22 mouse cellular contexts compared by ENCODE assay signal in genomic region chr5:12872888-12873287, GRCm38 (mm10).
DNase-seq lines count a peak whose midpoint lies in the region; ATAC-seq and TF ChIP-seq lines count a peak whose summit lies in the region.
"Had no signal": no experiment of that assay in that cellular context is flagged by ENCODE, and none has a peak within 500 bp of the region (broad histone marks: within the 10 kb centered on the region; RNA-seq: fewer than 3 reads in every experiment).

No protein-coding gene starts in this region.

- H3K36me3 ChIP-seq in embryonic facial prominence, embryonic 14.5 days (ENCODE audit: control insufficient read depth, insufficient read depth, low read length): no peaks in the 10 kb centered on the region
- no peaks in the 10 kb centered on the region for H3K36me3 ChIP-seq in embryonic facial prominence, embryonic 10.5 days (replicated peaks)
- no peaks in the 10 kb centered on the region for H3K36me3 ChIP-seq in ES-Bruce4 (ENCODE audit: control insufficient read depth, insufficient read depth, low read length, poor library complexity, severe bottlenecking)
- no peaks in the 10 kb centered on the region for H3K36me3 ChIP-seq in ES-E14 (ENCODE audit: control insufficient read depth, insufficient read depth, low read length, poor library complexity, severe bottlenecking)
- H3K36me3 ChIP-seq: embryonic facial prominence, embryonic 13.5 days; forebrain, embryonic 15.5 days had no signal

- H3K27ac ChIP-seq in embryonic facial prominence, embryonic 14.5 days (replicated peaks; ENCODE audit: low read depth, low read length): no peak overlapping the region
- no peak overlapping the region for H3K27ac ChIP-seq in embryonic facial prominence, embryonic 10.5 days (replicated peaks)
- H3K27ac ChIP-seq in ES-Bruce4 (ENCODE audit: insufficient read depth, low read length) (peak overlapping the region; percentile 87), ES-E14 (ENCODE audit: insufficient read depth, low read depth, low read length, poor library complexity, severe bottlenecking) (peak overlapping the region; percentile 84; the same call in 1 of the 2 replicates)
- no peak overlapping the region for H3K27ac ChIP-seq in layer of hippocampus, adult 2 months
- H3K27ac ChIP-seq: embryonic facial prominence, embryonic 13.5 days; forebrain, embryonic 13.5 days; forebrain, embryonic 15.5 days had no signal

- TF ChIP-seq CTCF in ES-Bruce4 (IDR thresholded peaks at IDR 0.05; ENCODE audit: low read depth, low read length): no peak
- no peak for TF ChIP-seq CTCF in layer of hippocampus, adult 2 months (conservative IDR thresholded peaks at IDR 0.05)

- H3K9ac ChIP-seq in embryonic facial prominence, embryonic 14.5 days (ENCODE audit: low read depth, low read length): no peak overlapping the region
- H3K9ac ChIP-seq in ES-Bruce4 (ENCODE audit: low read depth, poor library complexity, severe bottlenecking) (no peak overlapping the region), ES-E14 (ENCODE audit: insufficient read depth, low read depth, low read length, poor library complexity, severe bottlenecking) (no peak overlapping the region)
- H3K9ac ChIP-seq: embryonic facial prominence, embryonic 13.5 days; forebrain, embryonic 13.5 days; forebrain, embryonic 15.5 days; forebrain, postnatal 0 days had no signal

- DNase-seq in embryonic facial prominence, embryonic 14.5 days (ENCODE audit: low spot score): no peak
- DNase-seq in embryonic facial prominence, embryonic 10.5 days (ENCODE audit: low spot score): no peak
- DNase-seq in ES-E14 (ENCODE audit: low read depth, low spot score): peak; percentile 91
- DNase-seq in ZHBTc4 (ENCODE audit: low read depth, low spot score): peak; percentile 97
- no peak for DNase-seq in layer of hippocampus, adult 2 months (ENCODE audit: low spot score in 2 of 2)
- DNase-seq in adrenal gland, adult 2 months: no peak
- DNase-seq: adrenal gland, adult 8-10 months; adrenal gland, postnatal 14 days; adrenal gland, postnatal 36 days; B cell, adult 2 months; cerebellum, adult 11-12 months; cerebellum, adult 2 months; cerebellum, adult 9-10 months; cerebellum, postnatal 10 days; cerebellum, postnatal 25 days; forebrain, postnatal 0 days had no signal

- TF ChIP-seq EP300 in ES-Bruce4 (IDR thresholded peaks at IDR 0.05; ENCODE audit: insufficient read depth, low read depth, low read length): peak; percentile 91; the same call in 1 of the 2 replicates

- no peak overlapping the region for H3K4me3 ChIP-seq in embryonic facial prominence, embryonic 14.5 days (ENCODE audit: low read depth, low read length)
- no peak overlapping the region for H3K4me3 ChIP-seq in embryonic facial prominence, embryonic 10.5 days
- H3K4me3 ChIP-seq in ES-Bruce4 (ENCODE audit: low read depth, low read length) (no peak overlapping the region), ES-E14 (ENCODE audit: insufficient read depth in 1 of 2, low read depth in 1 of 2, low read length in 2 of 2, poor library complexity in 1 of 2, severe bottlenecking in 1 of 2) (no peak overlapping the region)
- H3K4me3 ChIP-seq in layer of hippocampus, adult 2 months: no peak overlapping the region
- H3K4me3 ChIP-seq: embryonic facial prominence, embryonic 13.5 days; forebrain, embryonic 13.5 days; forebrain, embryonic 15.5 days had no signal

- TF ChIP-seq POLR2A in ES-Bruce4 (IDR thresholded peaks at IDR 0.05; ENCODE audit: insufficient read depth, low read length): no peak

- 85% methylated on average over 3 of the region's 3 CpGs for WGBS in embryonic facial prominence, embryonic 14.5 days
- WGBS in embryonic facial prominence, embryonic 10.5 days: 92% methylated on average over 3 of the region's 3 CpGs

- peak; percentile 9; the same call in 1 of the 2 replicates for ATAC-seq in embryonic facial prominence, embryonic 14.5 days (ENCODE audit: low read depth)
- ATAC-seq: CD4-positive, CD25-positive, alpha-beta regulatory T cell, adult 4 months; forebrain, embryonic 13.5 days; forebrain, embryonic 15.5 days; forebrain, postnatal 0 days had no signal

- H3K4me1 ChIP-seq in embryonic facial prominence, embryonic 14.5 days (ENCODE audit: control insufficient read depth, insufficient read depth, low read length): no peaks in the 10 kb centered on the region
- peaks cover 5% of the 10 kb centered on the region; the same call in 1 of the 2 replicates for H3K4me1 ChIP-seq in embryonic facial prominence, embryonic 10.5 days
- H3K4me1 ChIP-seq in ES-Bruce4 (ENCODE audit: control insufficient read depth, insufficient read depth, low read length): peaks cover 1% of the 10 kb centered on the region
- peaks cover 0 to 2% of the 10 kb centered on the region in 2 experiments; a peak in 3 of 4 replicates for H3K4me1 ChIP-seq in ES-E14 (ENCODE audit: control insufficient read depth in 2 of 2, insufficient read depth in 2 of 2, low read length in 2 of 2, poor library complexity in 1 of 2)
- H3K4me1 ChIP-seq: embryonic facial prominence, embryonic 13.5 days; forebrain, embryonic 13.5 days; forebrain, embryonic 15.5 days had no signal

- in situ Hi-C loops in ES-E14 (cut with MboI; ENCODE audit: low sequenced_read_pairs in 2 of 2, unreplicated experiment in 2 of 2): no loop called here

- H3K4me2 ChIP-seq in embryonic facial prominence, embryonic 14.5 days (ENCODE audit: low read depth, low read length): no peak overlapping the region
- H3K4me2 ChIP-seq: embryonic facial prominence, embryonic 13.5 days; forebrain, embryonic 13.5 days; forebrain, embryonic 15.5 days had no signal

- no peaks in the 10 kb centered on the region for H3K27me3 ChIP-seq in embryonic facial prominence, embryonic 14.5 days (replicated peaks; ENCODE audit: control insufficient read depth, insufficient read depth, low read length)
- H3K27me3 ChIP-seq in embryonic facial prominence, embryonic 10.5 days (replicated peaks; ENCODE audit: low read depth, poor library complexity, severe bottlenecking): no peaks in the 10 kb centered on the region
- H3K27me3 ChIP-seq in ES-Bruce4 (ENCODE audit: control insufficient read depth, insufficient read depth, low read length, poor library complexity, severe bottlenecking): no peaks in the 10 kb centered on the region
- H3K27me3 ChIP-seq: CH12.LX; embryonic facial prominence, embryonic 13.5 days; forebrain, embryonic 13.5 days; forebrain, embryonic 15.5 days had no signal

- no peaks in the 10 kb centered on the region for H3K9me3 ChIP-seq in embryonic facial prominence, embryonic 14.5 days (ENCODE audit: control insufficient read depth, low read length)
- H3K9me3 ChIP-seq in embryonic facial prominence, embryonic 10.5 days: peaks cover 4% of the 10 kb centered on the region; the same call in 1 of the 2 replicates
- H3K9me3 ChIP-seq in ES-Bruce4 (replicated peaks; ENCODE audit: control insufficient read depth, insufficient read depth, low read length, poor library complexity, severe bottlenecking) (peaks cover 11% of the 10 kb centered on the region), ES-E14 (ENCODE audit: control insufficient read depth, insufficient read depth, low read depth, low read length) (no peaks in the 10 kb centered on the region)
- H3K9me3 ChIP-seq: embryonic facial prominence, embryonic 13.5 days; forebrain, embryonic 13.5 days; forebrain, embryonic 15.5 days had no signal

TF ChIP-seq in ES-E14, 5 proteins besides CTCF, POLR2A, EP300 and RAD21:
- TF ChIP-seq ZC3H11A (IDR thresholded peaks at IDR 0.05; ENCODE audit: borderline replicate concordance, low read depth, low read length): no peak
- TF ChIP-seq ZNF384 (IDR thresholded peaks at IDR 0.05; ENCODE audit: low read depth, low read length): no peak
- peak; percentile 72 for TF ChIP-seq CHD2 (IDR thresholded peaks at IDR 0.05; ENCODE audit: low read depth, low read length)
- TF ChIP-seq HCFC1 (IDR thresholded peaks at IDR 0.05; ENCODE audit: borderline replicate concordance, insufficient read depth, low read length): no peak
- TF ChIP-seq MAFK (IDR thresholded peaks at IDR 0.05; ENCODE audit: insufficient read depth, low read depth, low read length): 0 out of 2 replicates have a peak, but pooled peaks have one; percentile 26

Comparison
In these comparisons a context has a peak if more than half of its experiments do, and no peak if none do; other contexts are left out.
1. DNase-seq: peak in ES-E14 (single experiment) and ZHBTc4 (single experiment); none in embryonic facial prominence, embryonic 14.5 days (single experiment), embryonic facial prominence, embryonic 10.5 days (single experiment), layer of hippocampus, adult 2 months (0 of 2) and adrenal gland, adult 2 months (single experiment).
2. H3K27ac ChIP-seq: peak in ES-Bruce4 (single experiment) and ES-E14 (single experiment); none in embryonic facial prominence, embryonic 14.5 days (single experiment), embryonic facial prominence, embryonic 10.5 days (single experiment) and layer of hippocampus, adult 2 months (single experiment).